Mouse (Mus musculus) kidney, adult 8-10 months (tissue): ENCODE measurements around the gene Ctsj.
A peak's percentile ranks its signal among the peaks of the same experiment; 100 is the strongest.
"Not testable (repeated sequence)": the region's sequence is repeated elsewhere in the genome, so short reads cannot be mapped to it uniquely, and the experiment has no call there.

Source experiments
- DNase-seq, 2 experiments: peaks; one replicate each; pipeline ENCODE4 v3.0.0; 2022

Ctsj gene

GRCm38 (mm10) chr13:61005859-61006258 is at the start of gene Ctsj:
Gene Ctsj, minus strand, starts transcription at chr13:61005959.
- no peak for DNase-seq

DNA sequence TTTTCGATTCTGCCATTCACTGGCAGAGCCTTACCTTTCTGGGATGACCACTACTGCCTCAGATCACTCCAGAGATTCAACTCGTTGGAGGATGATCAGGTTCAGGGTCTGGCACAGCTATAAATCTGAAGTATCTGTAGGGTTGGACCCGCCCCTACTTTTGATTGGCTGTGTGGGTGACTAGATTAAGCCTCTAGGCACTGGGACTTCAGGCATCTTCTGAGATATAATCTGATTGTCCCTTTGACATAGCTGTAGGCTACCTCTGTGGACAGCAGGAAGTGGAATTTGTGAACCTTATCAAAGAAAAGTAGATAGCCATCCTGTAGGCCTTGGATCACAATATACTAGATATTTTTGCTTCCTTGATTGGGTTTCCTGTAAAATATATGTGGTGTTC is 34.8 kb upstream of the Ctsj start, which contains the start of gene Ctsq:
Gene Ctsq, minus strand, starts transcription at position 101 of the 400 bp plus-strand sequence.
- no peak for DNase-seq

DNA sequence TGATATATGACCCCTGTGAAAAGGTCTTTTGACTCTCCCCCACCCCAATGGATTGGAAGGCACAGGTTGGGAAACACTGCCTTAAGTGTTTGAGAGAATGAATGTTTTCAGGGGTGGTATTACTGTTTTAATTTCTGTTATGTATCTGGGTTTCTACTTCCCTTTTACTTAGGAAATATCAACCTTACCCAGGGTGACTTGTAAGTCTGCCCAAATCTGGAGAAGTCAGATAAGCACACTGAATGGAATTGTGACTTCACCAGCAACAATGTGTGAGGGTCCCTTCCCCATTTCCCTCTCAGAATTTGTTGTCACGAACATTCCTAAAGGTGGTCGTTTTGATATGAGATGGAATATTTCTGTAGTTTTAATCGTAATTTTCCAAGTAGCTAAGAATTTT is 17.0 kb upstream of the Ctsj start:
- no peak for DNase-seq

DNA sequence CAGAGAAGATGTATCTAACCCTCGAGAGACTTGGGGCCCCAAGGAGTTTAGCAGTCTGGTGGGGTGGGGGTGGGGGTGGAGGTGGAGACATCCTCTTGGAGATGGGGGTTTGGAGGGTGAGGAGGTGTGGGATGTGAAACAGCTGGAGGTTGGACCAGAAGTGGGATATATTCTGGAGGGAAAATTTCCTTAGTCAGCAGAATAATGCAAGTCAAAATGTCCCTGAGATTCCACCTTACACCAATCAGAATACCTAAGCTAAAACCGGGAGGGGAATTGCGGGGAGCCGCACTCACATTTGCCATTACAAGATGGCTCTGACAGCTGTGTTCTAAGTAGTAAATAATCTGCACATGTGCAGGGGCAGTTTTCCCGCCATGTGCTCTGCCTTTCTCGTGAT is 16.1 kb upstream of the Ctsj start:
- no peak for DNase-seq

GRCm38 (mm10) chr13:61010171-61010570 is 4.4 kb upstream of the Ctsj start:
- no peak for DNase-seq

DNA sequence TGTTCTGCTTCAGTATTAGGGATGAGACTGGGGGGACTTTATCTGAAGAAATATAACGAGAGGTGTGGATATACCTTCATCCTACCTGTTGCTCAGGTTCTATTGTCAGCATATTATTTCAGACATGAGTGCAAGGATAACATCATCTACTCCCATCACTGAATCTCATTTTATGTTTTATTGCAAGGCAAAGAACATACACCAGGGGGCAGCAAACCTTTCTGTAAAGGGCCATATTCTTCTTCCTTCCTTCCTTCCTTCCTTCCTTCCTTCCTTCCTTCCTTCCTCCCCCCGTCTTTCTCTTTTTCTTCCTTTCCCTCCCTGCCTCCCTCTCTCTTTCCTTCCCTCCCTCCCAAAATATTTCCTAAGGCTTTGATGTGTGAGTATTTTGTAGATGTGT is 8.2 kb downstream of the Ctsj start:
- no peak for DNase-seq

DNA sequence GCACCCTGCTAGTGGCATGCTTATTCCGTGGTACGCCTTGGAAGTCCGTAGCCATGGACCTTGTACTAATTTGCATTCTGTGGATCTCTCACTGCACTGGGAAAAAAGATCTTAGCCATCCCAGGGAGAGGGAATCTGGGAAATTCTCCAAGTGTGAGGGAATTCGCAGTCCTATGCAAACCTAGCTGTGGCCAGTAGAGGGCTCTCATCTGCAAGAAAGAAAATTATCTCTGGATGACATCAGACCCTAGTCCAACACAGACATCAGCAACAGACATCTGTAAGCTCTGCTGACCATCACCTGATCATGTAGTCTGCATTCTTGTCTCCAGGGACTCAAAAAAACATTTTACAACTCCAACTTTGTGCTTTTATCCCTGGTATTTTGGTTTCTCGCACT is 18.8 kb downstream of the Ctsj start:
- DNase-seq: not testable (repeated sequence)

DNA sequence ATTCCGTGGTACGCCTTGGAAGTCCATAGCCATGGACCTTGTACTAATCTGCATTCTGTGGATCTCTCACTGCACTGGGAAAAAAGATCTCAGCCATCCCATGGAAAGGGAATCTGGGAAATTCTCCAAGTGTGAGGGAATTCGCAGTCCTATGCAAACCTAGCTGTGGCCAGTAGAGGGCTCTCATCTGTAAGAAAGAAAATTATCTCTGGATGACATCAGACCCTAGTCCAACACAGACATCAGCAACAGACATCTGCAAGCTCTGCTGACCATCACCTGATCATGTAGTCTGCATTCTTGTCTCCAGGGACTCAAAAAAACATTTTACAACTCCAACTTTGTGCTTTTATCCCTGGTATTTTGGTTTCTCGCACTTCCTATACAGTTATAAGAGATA is 33.4 kb downstream of the Ctsj start:
- DNase-seq: peak in 1 of 2 experiments; percentile 15

GRCm38 (mm10) chr13:60963985-60964384 is 41.8 kb downstream of the Ctsj start:
- DNase-seq: peak in 1 of 2 experiments; percentile 12

GRCm38 (mm10) chr13:60961706-60962105 is 44.1 kb downstream of the Ctsj start:
- DNase-seq: no peak
